Mouse (Mus musculus): ENCODE measurements at regions not wholly inside any gene's neighbourhood (a gene's known extent, or its start where the extent isn't known, plus 50 kb on each side); places are given as distances from the start of the nearest gene placed in this dataset.

DNA sequence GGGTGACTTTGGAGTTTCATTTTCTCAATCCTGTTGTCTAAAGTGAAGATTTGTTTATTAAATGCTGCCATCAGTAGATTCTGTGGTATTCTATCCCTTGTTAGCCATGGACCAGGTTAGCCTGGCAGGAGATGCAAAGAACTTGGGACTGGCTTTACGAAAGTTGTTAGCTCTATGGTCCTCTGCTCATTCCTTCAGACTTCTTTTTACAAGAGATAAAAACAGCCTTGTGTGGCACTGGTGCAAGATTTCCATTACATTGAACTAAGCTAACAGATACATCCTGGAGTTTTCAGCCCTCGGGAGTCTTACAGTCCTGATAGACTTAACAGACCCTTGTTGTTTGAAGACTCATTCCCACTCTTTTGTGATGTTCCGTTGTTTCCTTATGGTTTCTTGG is 108.1 kb upstream of the Pum3 start:
- Histone ChIP-seq H3K4me3 (no peak overlapping the region), H3K27ac (no peak overlapping the region)
- no peak for TF ChIP-seq CTCF (conservative IDR thresholded peaks at IDR 0.05)
- DNase-seq (ENCODE audit: low spot score in 2 of 2): no peak

- Histone ChIP-seq H3K4me3 (no peak overlapping the region), H3K27ac (no peak overlapping the region)
- no peak for DNase-seq (ENCODE audit: low spot score in 2 of 2)
- no peak for TF ChIP-seq CTCF (conservative IDR thresholded peaks at IDR 0.05)
Observed at GRCm38 (mm10) chr19:27537066-27537465, 107.4 kb upstream of the Pum3 start.

- DNase-seq (ENCODE audit: low spot score in 2 of 2): no peak
- Histone ChIP-seq H3K4me3 (no peak overlapping the region), H3K27ac (no peak overlapping the region)
- no peak for TF ChIP-seq CTCF (conservative IDR thresholded peaks at IDR 0.05)
Observed at GRCm38 (mm10) chr19:27527940-27528558, 98.4 kb upstream of the Pum3 start.

DNA sequence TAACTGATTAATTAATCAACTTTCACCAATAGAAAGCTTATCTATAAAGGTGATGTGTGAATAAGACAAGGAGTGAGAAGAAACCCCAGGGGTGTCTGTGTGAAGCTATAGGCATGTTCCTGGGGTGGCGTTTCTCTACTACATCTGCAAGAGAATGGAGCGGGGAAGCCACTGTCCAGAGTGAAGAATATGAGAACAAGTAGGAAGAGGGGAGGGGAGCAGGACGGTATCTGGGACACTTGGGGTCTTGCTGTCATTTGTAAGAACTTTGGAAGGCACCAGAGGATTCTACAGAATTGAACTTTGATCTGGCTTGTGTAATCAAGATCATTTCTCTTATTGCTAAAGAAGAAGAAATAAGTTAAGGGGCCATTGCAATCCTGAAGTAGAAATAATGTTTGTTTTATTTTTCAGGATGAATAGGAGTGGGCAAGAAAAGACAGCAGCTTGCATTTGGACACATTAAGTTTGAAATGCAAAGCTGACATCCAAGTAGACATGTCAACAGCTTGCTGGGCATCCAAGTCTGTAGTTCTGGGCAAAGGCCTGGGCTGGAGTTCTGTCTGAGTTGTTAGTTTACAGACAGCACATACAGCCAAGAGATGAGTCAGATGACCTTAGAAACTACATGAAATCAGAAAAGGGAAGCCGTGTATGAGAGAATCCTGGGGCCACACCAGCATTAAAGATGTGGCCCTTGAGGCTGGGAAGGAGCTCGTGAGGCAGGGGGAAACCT is 89.9 kb upstream of the Pum3 start:
- no peak for DNase-seq (ENCODE audit: low spot score in 2 of 2)

DNA sequence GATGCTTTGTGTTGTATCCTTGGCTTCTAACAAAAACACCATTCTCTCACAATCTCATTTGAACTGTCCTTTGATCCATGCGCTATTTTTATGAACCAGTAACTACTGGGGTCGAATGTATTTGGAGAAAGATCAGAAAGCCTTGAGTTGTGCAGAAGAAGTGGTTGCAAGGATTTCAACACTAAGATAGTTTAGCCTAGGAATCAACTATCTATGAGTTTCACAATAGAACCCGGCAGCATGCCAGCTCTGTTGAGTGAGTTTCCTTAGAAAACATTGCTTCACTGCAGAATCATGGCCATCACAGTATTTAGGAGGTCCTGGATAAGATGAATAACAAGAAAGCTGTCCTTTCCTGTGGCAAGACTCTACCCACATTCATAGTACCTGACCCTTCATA is 84.6 kb upstream of the Pum3 start:
- DNase-seq (ENCODE audit: low spot score in 2 of 2): no peak
- H3K4me3 ChIP-seq: no peak overlapping the region
- no peak for TF ChIP-seq CTCF (conservative IDR thresholded peaks at IDR 0.05)
- H3K27ac ChIP-seq: no peak overlapping the region

More for the DNA sequence above, 89.9 kb upstream of the Pum3 start:
- Histone ChIP-seq H3K27ac (no peak overlapping the region), H3K4me3 (no peak overlapping the region)
- no peak for TF ChIP-seq CTCF (conservative IDR thresholded peaks at IDR 0.05)

GRCm38 (mm10) chr19:27513535-27513934 is 83.9 kb upstream of the Pum3 start:
- DNase-seq (ENCODE audit: low spot score in 2 of 2): no peak

DNA sequence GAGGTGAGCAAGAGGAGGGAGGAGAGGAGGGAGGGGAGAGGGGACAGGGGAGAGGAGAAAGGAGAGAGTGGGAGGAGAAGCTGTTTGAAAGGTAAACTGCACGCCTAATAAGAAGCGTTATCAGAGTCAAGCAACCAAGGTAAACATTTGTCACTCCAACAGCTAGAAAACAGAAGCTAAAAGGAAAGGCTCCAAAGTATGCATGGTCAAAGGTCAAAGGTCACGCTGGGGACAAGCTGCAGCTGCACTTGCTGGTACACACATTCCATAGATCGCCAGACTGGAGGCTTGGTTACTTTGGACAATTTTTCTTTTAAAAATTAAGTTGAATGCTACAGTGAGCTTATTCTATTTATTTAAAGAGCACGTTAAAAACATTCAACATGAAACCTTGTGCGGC is 81.7 kb upstream of the Pum3 start:
- Histone ChIP-seq H3K27ac (no peak overlapping the region), H3K4me3 (no peak overlapping the region)
- no peak for DNase-seq (ENCODE audit: low spot score in 2 of 2)
- TF ChIP-seq CTCF (conservative IDR thresholded peaks at IDR 0.05): no peak

More at GRCm38 (mm10) chr19:27513535-27513934, 83.9 kb upstream of the Pum3 start:
- no peak overlapping the region for H3K27ac ChIP-seq
- no peak overlapping the region for H3K4me3 ChIP-seq
- no peak for TF ChIP-seq CTCF (conservative IDR thresholded peaks at IDR 0.05)

- no peak overlapping the region for H3K4me3 ChIP-seq
- TF ChIP-seq CTCF (conservative IDR thresholded peaks at IDR 0.05): no peak
- peak; percentile 68 to 72 for DNase-seq (ENCODE audit: low spot score in 2 of 2)
- peak overlapping the region; percentile 46; the same call in 1 of the 2 replicates for H3K27ac ChIP-seq
Observed at GRCm38 (mm10) chr19:27509956-27510639, 80.5 kb upstream of the Pum3 start.

- DNase-seq (ENCODE audit: low spot score in 2 of 2): no peak
- TF ChIP-seq CTCF (conservative IDR thresholded peaks at IDR 0.05): no peak
- no peak overlapping the region for H3K27ac ChIP-seq
- no peak overlapping the region for H3K4me3 ChIP-seq
Observed at GRCm38 (mm10) chr19:27498278-27498677, 68.7 kb upstream of the Pum3 start.

GRCm38 (mm10) chr19:27492468-27492867 is 62.8 kb upstream of the Pum3 start:
- H3K27ac ChIP-seq: no peak overlapping the region
- DNase-seq (ENCODE audit: low spot score in 2 of 2): peak in 1 of 2 experiments; percentile 40
- no peak for TF ChIP-seq CTCF (conservative IDR thresholded peaks at IDR 0.05)
- H3K4me3 ChIP-seq: no peak overlapping the region

DNA sequence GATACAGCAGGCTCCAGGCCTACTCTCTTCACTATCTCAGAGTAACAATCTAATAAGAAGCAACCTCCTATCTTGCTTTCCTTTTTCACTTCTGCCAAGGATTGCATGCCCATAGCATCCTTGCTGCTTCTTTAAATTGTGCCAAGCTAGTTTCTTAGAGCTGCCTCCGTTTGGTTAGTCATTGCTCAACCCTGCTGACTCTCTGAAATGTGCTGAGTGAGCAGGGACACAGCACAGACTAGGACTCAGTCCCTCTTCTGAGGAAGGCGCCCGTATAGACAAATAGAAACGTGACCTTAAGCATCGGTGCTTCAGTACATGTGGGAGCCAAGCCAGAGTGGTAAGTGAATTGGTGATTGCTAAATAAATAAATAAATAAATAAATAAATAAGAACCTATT is 62.2 kb upstream of the Pum3 start:
- DNase-seq (ENCODE audit: low spot score in 2 of 2): no peak
- Histone ChIP-seq H3K27ac (no peak overlapping the region), H3K4me3 (no peak overlapping the region)
- no peak for TF ChIP-seq CTCF (conservative IDR thresholded peaks at IDR 0.05)

- Histone ChIP-seq H3K27ac (no peak overlapping the region), H3K4me3 (no peak overlapping the region)
- TF ChIP-seq CTCF (conservative IDR thresholded peaks at IDR 0.05): no peak
- no peak for DNase-seq (ENCODE audit: low spot score in 2 of 2)
Observed at GRCm38 (mm10) chr19:27489053-27489452, 59.4 kb upstream of the Pum3 start.
